Mouse (Mus musculus) mouse trophoblast stem cell (cell line): ENCODE measurements at regions not wholly inside any gene's neighbourhood (a gene's known extent, or its start where the extent isn't known, plus 50 kb on each side); places are given as distances from the start of the nearest gene placed in this dataset.

ENCODE experiments used
- in situ Hi-C, 2 experiments: fragments of 300-500 bp; cut with MseI, MboI; formaldehyde crosslinking; loops; 2 replicates in 1 of 2; 3 replicates in 1 of 2; pipeline ENCODE4 v1.15.1; 2025

- in situ Hi-C loops: no loop called here
Measured at GRCm38 (mm10) chr2:19714025-19714424, 56.5 kb downstream of the Otud1 start.

- in situ Hi-C loops: no loop called here
Measured at GRCm38 (mm10) chr2:19715564-19716238, 58.1 kb downstream of the Otud1 start.

GRCm38 (mm10) chr2:19716388-19716787, 58.8 kb downstream of the Otud1 start:
- in situ Hi-C loops: no loop called here

GRCm38 (mm10) chr2:19726085-19726484, 68.5 kb downstream of the Otud1 start:
- in situ Hi-C loops: loop anchor here in 1 of 2 experiments (5.0 kb wide), 1 partner anchor 194 kb away; no protein-coding TSS in a partner anchor

GRCm38 (mm10) chr2:19726904-19727303, 69.4 kb downstream of the Otud1 start:
- in situ Hi-C loops: loop anchor here in 1 of 2 experiments (5.0 kb wide), 1 partner anchor 195 kb away; no protein-coding TSS in a partner anchor

GRCm38 (mm10) chr2:19732922-19733859, 75.6 kb downstream of the Otud1 start:
- in situ Hi-C loops: loop anchor here in 1 of 2 experiments (10.0 kb wide), 1 partner anchor 208 kb away; no protein-coding TSS in a partner anchor

- in situ Hi-C loops: loop anchor here in 1 of 2 experiments (10.0 kb wide), 1 partner anchor 210 kb away; no protein-coding TSS in a partner anchor
Measured at GRCm38 (mm10) chr2:19734164-19734870, 76.8 kb downstream of the Otud1 start.

GRCm38 (mm10) chr2:19741508-19741907, 84.0 kb downstream of the Otud1 start:
- in situ Hi-C loops: no loop called here

GRCm38 (mm10) chr2:19743467-19743866, 85.9 kb downstream of the Otud1 start:
- in situ Hi-C loops: no loop called here

- in situ Hi-C loops: no loop called here
Measured at GRCm38 (mm10) chr2:19744986-19745660, 87.6 kb downstream of the Otud1 start.

- in situ Hi-C loops: no loop called here
Measured at GRCm38 (mm10) chr2:19752753-19753152, 95.2 kb downstream of the Otud1 start.

GRCm38 (mm10) chr2:19753479-19753878, 95.9 kb downstream of the Otud1 start:
- in situ Hi-C loops: no loop called here

- in situ Hi-C loops: no loop called here
Measured at GRCm38 (mm10) chr2:19757910-19758309, 100.4 kb downstream of the Otud1 start.

- in situ Hi-C loops: no loop called here
Measured at GRCm38 (mm10) chr2:19759169-19759568, 101.6 kb downstream of the Otud1 start.

GRCm38 (mm10) chr2:19759577-19759976, 102.0 kb downstream of the Otud1 start:
- in situ Hi-C loops: no loop called here

- in situ Hi-C loops: no loop called here
Measured at GRCm38 (mm10) chr2:19762996-19763395, 105.4 kb downstream of the Otud1 start.

GRCm38 (mm10) chr2:19784913-19785312, 124.7 kb upstream of the Etl4 start:
- in situ Hi-C loops: no loop called here

- in situ Hi-C loops: no loop called here
Measured at GRCm38 (mm10) chr2:19785663-19786260, 123.8 kb upstream of the Etl4 start.

GRCm38 (mm10) chr2:19792177-19792576, 117.4 kb upstream of the Etl4 start:
- in situ Hi-C loops: no loop called here

- in situ Hi-C loops: no loop called here
Measured at GRCm38 (mm10) chr2:19796790-19797189, 112.8 kb upstream of the Etl4 start.
